Mouse (Mus musculus): ENCODE measurements around the gene Cxcl2.

- TF ChIP-seq EP300 (IDR thresholded peaks at IDR 0.05; ENCODE audit: insufficient read depth, low read depth, low read length) (no peak), CTCF (IDR thresholded peaks at IDR 0.05) (no peak)
Observed at GRCm38 (mm10) chr5:90931911-90932310, 28.2 kb downstream of the Cxcl2 start.

All from heart, adult 2 months (tissue).